14 mouse cellular contexts compared by ENCODE assay signal in the genomic region with DNA sequence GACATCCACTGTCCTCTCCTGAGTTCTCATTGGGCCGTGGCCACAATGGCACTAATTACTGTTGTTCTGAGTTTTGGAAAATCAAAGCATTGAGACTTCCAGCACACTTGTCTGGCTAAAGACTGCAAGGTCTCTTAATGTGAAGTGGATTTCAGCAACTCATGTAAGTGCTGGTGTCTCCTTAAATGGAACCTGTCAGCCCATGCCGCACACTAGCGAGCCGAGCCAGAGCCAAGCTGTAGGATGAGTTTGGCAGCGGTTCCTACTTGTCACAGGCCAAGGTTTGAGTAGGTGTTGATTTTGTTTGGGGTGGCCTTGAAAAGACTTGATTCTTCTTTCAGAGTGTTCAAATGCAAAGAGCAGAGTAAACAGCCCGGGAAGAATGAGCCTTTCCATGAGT.
DNase-seq lines count a peak whose midpoint lies in the region; ATAC-seq and TF ChIP-seq lines count a peak whose summit lies in the region.
"Had no signal": no experiment of that assay in that cellular context is flagged by ENCODE, and none has a peak within 500 bp of the region (broad histone marks: within the 10 kb centered on the region; RNA-seq: fewer than 3 reads in every experiment).

No protein-coding gene starts in this region.

- peaks cover 13% of the 10 kb centered on the region for H3K4me1 ChIP-seq in heart, embryonic 13.5 days
- H3K4me1 ChIP-seq: limb, embryonic 10.5 days; liver, embryonic 15.5 days; megakaryocyte, embryonic 14.5 days had no signal

- peak overlapping the region; percentile 49; the same call in 1 of the 2 replicates for H3K27ac ChIP-seq in heart, embryonic 13.5 days (replicated peaks)
- H3K27ac ChIP-seq: limb, embryonic 10.5 days; liver, embryonic 15.5 days had no signal

- 30% methylated on average over 6 of the region's 6 CpGs for WGBS in heart, embryonic 13.5 days

- intact Hi-C loops in heart, postnatal 25 days (cut with DNase I): no loop called here
- intact Hi-C loops in left cerebral cortex, postnatal 25 days (cut with DNase I): no loop called here

- no peaks in the 10 kb centered on the region for H3K9me3 ChIP-seq in heart, embryonic 13.5 days
- H3K9me3 ChIP-seq: limb, embryonic 10.5 days; liver, embryonic 15.5 days had no signal

- no peaks in the 10 kb centered on the region for H3K36me3 ChIP-seq in heart, embryonic 13.5 days
- H3K36me3 ChIP-seq: limb, embryonic 10.5 days; liver, embryonic 15.5 days had no signal

- TF ChIP-seq CTCF in brain, embryonic 14.5 days (IDR thresholded peaks at IDR 0.05; ENCODE audit: borderline replicate concordance, extremely low read depth, insufficient read depth, insufficient read length): no peak

- H3K27me3 ChIP-seq in heart, embryonic 13.5 days (replicated peaks): no peaks in the 10 kb centered on the region; the same call in 1 of the 2 replicates
- H3K27me3 ChIP-seq: liver, embryonic 15.5 days; megakaryocyte, embryonic 14.5 days had no signal

- DNase-seq in heart, adult 11 months: peak; percentile 80
- DNase-seq in heart, postnatal 25 days (ENCODE audit: low spot score): no peak
- DNase-seq in brain, embryonic 14.5 days (ENCODE audit: low read depth): peak; percentile 77
- DNase-seq in left cerebral cortex, postnatal 25 days (ENCODE audit: low spot score in 2 of 2): peak; percentile 12 to 84
- DNase-seq in B cell, adult 2 months: no peak
- DNase-seq in embryo, embryonic 10.5 days (ENCODE audit: low spot score): no peak
- no peak for DNase-seq in ovary, postnatal 10 days (ENCODE audit: low spot score)
- DNase-seq: adrenal gland, adult 2 months; kidney, postnatal 25 days; thymus, postnatal 25 days had no signal

- no peak overlapping the region for H3K4me3 ChIP-seq in heart, embryonic 13.5 days
- H3K4me3 ChIP-seq: limb, embryonic 10.5 days; liver, embryonic 15.5 days; megakaryocyte, embryonic 14.5 days had no signal

- H3K9ac ChIP-seq in heart, embryonic 13.5 days: no peak overlapping the region
- H3K9ac ChIP-seq: liver, embryonic 15.5 days had no signal

- TF ChIP-seq POLR2A in brain, embryonic 14.5 days (IDR thresholded peaks at IDR 0.05; ENCODE audit: borderline replicate concordance, extremely low read depth, insufficient read depth, insufficient read length, poor library complexity, severe bottlenecking): no peak

- peak; percentile 58; the same call in 1 of the 2 replicates for ATAC-seq in heart, embryonic 13.5 days (ENCODE audit: extremely low read depth, insufficient number of reproducible peaks, low FRiP score, low TSS enrichment)

- peak overlapping the region; percentile 33 for H3K4me2 ChIP-seq in heart, embryonic 13.5 days
- H3K4me2 ChIP-seq: liver, embryonic 15.5 days had no signal

Comparison
In these comparisons a context has a peak if more than half of its experiments do, and no peak if none do; other contexts are left out.
1. DNase-seq: peak in heart, adult 11 months (single experiment), brain, embryonic 14.5 days (single experiment) and left cerebral cortex, postnatal 25 days (2 of 2); none in heart, postnatal 25 days (single experiment), B cell, adult 2 months (0 of 2), embryo, embryonic 10.5 days (single experiment) and ovary, postnatal 10 days (single experiment).